Mouse (Mus musculus): Measurements from ENCODE around the gene Tulp3. TPM values are rescaled to one million over a fixed set of nuclear protein-coding genes. Genes with fewer than 3 reads are reported as not detected.
A peak's percentile ranks its signal among the peaks of the same experiment; 100 is the strongest.
"Not testable (repeated sequence)": the region's sequence is repeated elsewhere in the genome, so short reads cannot be mapped to it uniquely, and the experiment has no call there.

Gene Tulp3
- total RNA-seq, 4 experiments from 2014 or later, result 36.4 to 54.3 (median 42.7) TPM

DNA sequence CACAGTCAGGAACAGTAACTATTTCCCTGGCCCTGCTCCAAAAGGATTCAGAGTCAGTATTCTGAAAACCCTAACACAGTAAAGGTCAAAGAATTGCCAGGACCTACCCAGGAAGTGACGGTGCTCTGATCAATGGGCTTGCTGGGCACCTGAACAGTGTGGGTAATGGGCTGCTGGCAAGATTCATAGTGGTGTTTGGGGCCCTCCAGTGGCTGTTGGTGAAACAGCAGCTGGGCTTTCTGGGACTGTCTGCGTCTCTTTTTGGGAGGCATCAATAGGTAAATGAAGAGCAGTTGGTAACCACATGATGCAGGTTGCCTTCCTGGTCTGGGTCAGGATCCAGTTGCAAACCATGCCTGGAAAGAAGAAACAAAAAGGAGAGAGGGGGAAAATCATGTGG, 3.3 kb upstream of the Tulp3 start:
- peak; percentile 41 for DNase-seq

DNA sequence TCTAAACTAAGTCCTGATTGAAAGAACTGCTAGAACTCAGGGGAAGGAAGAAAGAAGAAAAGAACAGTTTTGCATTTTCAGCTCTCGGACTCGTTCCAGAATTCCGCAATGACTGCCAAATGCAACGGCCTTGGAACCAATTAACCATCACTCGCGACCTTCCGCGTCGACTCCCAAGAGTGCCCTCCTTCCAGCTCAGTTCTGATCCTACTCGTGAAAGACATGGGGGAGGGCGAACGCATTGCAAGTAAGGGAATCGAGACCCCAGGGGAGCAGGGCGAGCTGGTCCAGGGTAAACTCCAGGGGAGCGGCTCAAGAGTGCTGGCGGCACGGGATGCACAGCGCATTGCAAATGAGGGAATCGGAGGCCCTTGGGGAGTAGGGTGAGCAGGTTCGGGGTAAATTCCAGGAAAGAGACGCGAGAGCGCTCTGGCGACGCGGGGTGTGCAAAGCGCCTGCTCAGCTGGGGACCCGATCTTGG, 410 bp downstream of the Tulp3 start:
- peak; percentile 71 for DNase-seq

DNA sequence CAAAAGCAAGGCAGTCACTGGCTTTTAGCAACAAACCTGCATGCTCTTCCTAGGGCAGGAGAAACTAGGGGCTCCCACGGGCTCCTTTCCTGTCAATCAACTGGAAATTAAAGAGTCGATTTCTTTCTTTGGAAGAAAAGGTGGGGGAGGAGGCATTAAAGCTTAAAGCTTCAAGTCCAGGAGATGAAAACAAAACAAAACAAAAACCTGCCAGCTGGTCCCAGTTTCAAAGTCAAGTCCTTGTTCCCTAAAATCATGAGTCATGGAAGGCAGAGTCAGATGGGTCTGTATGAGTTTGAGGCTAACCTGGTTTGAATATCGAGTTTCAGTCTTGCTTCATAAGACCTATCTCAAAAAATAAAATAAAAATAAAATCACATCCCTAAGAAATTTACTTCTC, 1.5 kb downstream of the Tulp3 start:
- no peak for DNase-seq

DNA sequence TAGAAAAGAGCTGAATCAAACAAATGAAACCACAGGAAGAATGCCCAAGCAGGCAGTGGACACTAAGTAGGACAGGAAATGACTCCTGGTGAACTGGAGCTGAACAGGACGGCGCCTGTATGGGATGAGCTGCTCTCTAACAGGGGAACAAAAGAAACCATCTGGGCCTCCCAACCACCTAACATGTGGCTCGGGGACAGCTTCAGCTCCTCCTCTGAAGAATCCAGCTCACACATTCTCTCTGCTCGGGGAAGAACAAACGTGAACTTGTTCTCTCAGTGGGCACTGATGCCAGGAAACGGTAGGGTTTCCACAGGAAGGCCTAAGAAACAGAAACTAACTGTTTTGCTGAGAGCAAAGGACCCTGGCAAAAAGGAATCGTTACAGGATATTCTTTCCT, 5.9 kb downstream of the Tulp3 start:
- DNase-seq, result no peak

DNA sequence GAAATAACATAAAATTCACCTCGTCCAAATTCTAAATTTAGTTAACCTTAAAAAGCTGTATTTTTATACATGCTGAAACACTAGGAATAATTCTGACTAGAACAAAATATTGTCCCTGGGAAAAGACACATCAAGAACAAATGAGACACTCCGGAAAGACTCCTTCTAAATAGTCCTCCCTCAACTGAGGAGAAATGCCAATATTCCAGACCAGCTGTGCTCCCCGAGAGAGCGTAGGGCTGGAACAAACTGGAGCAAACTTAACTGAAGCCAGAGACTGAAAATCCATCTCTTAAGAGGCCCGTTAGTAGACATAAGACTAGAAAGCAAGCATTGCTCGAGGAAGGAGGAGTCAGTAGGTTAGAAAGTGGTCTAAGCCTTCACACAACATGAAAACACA, 8.9 kb downstream of the Tulp3 start:
- DNase-seq, result no peak

DNA sequence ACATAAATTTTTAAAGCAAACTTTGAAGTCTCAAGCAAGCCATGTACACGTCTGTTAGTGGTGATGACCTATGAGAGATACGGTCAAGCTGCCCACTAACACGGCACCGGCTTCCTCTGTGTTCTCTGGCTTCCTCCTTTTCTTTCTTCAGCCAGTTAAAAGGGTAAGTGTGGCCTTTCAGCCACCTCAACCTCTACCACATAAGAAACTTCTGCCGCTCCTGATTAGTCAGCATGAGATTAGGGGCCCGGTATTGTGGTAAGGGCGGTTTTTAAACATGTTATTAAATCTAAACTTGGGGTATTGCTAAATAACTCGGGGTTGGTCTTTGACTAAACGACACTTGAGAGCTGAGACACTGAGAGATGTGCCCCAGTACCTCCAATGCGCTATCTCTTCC, 10.0 kb downstream of the Tulp3 start:
- DNase-seq, result no peak

DNA sequence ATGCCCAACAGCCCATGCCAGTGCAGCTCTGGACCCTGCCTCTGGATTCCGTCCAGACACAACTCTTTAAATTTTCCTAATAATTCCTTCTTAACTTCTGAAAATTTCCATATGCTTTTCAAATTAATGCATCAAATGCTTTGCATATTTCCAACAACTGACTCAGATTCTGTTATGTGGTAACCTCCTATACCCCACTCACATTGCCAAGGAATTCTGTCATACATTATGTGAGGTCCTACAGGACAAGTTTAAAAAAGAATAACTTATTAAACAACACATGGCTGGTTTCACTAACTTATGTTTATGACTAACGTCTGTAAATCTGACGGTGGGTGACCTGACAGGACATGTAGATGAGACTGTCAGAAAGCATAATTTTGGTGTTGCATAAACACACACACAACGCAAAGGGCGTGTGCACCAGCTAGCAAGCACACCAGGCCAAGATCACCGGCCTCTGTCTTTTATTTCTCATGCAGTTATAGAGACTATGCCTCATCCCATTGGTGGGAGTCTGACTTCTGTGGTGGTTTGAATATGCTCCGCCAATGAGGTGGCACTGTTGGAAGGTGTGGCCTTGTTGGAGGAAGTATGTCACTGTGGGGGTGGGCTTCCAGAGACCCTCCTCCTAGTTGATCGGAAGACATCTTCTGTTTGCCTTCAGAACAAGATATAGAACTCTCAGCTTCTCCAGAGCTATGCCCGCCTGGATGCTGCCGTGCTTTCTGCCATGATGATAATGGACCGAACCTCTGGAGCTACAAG, 13.5 kb downstream of the Tulp3 start:
- no peak for DNase-seq

DNA sequence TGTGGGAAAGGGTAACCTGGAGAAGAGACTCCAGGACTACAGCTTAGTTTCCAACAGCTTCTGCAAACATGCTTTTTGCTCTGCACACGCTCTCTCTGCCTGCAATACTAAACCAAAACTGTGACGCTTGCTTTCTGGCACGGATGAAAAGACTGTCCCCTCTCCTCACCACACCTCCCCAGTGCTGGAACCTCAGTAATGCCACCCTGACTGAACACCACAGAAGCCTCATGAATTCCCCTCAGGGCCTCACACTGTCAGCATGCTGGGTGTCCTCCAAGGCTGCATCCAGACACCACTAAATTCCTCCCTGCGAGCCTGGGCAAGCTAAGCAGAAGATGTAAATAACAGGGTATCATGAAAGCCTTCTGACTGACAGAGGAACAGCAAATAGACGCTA, 16.8 kb downstream of the Tulp3 start:
- DNase-seq, result no peak

DNA sequence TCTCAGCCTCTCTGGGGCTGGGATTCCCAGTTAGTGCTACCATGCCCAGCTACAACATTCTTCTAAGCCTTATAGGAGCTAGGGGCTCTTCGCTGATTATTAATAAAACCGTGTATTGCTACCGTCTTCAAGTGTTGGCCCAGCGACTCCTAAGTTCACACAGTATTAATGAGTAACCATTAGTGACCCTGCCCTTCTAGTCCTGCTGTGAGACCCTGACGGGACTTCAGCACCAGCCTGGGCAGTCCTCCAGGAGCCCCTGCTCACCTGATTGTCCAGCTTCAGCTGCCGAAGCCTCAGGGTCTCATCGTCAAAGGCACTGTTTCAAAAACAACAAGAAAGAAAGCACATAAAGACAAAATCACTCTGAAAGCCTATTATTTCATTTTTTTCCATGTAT, 18.2 kb downstream of the Tulp3 start:
- DNase-seq, result no peak

DNA sequence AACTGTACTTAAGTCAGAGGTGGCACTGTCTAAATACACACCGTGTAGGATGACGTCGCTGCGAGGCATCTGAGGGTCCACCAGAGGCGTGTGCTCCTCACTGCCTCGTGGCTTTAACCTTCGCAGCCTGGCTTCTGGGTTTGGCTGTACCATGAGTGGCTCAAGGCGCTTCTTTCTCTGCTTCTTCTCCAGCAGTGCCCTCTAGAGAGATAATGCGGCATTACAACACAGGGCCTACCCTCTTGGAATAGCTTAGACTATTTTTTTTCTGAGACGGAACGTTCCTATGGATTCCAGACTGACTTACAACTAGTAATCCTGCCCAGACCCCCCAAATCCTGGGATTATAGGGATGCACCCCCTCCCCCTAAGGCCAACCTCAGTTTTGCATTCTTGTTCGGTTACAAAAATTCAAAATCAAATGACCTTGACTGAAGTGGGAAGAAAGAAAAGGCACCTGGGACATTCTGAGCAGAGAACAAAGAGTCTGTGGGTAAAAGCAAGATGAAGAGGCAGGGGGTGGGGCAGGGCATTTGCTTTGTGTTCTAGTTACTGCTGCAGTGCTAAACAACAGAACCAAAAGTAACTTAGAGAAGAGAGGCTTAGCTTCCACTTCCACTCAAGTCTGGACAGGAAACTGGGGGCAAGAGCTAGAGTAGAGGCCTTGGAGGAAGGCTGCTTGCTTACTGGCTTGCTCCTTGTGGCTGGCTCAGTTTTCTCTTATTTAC, 21.1 kb downstream of the Tulp3 start:
- peak; percentile 34 for DNase-seq

DNA sequence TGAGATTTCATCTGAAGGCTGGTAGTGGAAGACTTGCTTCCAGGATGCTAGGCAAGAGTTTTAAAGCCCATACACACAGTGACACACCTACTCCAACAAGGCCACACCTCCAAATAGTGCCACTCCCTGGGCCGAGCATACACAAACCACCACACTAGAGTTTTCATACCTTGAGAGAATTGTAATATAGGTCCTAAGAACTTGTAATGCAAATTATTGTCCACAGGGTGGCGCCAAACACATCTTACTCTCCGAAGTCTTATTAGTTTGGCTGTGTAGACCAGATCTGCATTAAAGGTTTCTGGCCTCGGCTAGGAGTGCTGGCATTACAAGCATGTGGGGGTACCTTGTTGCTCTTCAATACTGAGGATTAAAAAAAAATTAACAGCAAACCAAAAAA, 37.3 kb downstream of the Tulp3 start:
- no peak for DNase-seq

DNA sequence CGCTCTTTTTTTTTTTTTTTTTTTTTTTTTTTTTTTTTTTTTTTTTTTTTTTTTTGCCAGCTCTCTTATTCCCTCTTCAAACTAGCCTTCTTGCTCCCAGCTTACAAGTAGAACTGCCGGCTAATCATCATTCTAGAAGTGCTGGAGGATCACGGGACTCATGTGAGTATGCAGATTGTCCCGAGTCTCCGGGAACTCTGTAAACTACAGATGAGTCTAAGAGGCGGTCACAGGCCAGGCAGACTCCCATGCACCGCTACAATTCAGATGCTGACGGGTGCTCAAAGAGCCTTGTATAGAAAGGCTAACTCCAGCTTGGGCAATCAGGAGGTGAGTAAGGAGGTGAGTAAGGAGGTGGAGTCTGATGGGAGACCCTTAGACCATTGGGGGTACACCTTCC, 40.1 kb downstream of the Tulp3 start:
- DNase-seq, result no peak

DNA sequence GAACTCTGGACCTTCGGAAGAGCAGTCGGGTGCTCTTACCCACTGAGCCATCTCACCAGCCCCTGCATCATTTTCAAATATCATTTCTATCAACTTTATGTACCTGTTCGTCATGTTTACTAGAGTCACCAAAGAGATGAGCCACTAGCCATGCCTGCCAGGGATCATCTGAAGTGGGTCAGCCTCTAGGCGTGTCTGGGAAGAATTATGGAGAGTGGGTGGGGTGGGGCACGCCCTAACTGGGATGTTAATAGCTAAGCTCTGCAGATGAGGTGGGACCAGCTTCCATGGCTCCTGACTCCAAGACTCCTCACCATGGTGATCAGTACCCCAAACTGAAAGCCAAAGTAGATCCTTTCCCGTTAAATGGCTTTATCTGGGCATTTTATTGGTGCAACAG, 40.9 kb downstream of the Tulp3 start:
- DNase-seq, result no peak

DNA sequence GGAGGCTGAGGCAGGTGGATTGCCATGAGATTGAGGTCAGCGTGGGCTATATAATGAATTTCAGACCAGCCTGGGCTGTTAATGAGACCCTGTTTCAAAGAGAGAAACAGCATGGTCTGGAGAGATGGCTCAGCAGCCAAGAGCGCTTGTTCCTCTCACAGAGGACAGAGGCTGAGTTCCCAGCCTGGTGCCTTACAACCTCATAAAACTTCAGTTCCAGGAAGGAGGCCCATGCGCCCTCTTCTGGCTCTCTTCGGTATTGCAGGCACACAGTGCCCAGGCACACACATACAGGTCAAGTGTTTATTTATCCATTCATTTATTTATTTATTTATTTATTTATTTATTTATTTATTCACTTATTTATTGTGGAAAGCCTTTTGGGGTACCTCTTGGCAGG, 47.3 kb downstream of the Tulp3 start:
- no peak for DNase-seq

DNA sequence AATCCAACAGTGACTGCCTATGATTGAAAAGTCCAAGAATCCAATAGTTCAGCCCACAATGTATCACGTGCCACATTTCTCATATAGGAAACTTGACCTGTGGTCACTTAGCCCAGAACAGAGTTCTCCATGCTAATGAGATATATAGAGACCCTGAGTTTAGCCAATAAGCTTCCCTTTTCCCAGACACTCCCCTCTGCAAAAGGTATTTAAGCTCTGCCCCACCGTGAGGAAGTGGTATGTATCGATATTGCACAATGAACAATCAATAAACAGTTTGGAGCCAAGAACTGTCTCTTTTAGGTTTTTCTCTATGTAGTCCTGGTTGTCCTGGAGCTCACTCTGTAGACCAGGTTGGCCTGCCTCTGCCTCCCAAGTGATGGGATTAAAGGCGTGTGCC, 50.9 kb downstream of the Tulp3 start:
- no peak for DNase-seq

DNA sequence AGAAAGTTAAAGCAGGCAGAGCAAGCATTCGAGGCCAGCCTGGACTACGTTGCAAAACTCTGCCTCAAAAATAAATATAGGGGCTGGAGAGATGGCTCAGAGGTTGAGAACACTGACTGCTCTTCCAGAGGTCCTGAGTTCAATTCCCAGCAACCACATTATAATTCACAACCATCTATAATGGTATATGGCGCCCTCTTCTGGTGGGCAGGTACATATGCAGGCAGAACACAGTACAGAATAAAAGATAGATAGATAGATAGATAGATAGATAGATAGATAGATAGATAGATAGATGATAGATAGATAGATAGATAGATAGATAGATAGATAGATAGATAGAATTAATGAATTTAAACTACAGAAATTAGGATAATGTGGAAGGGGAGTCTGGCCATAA, 53.0 kb downstream of the Tulp3 start:
- not testable (repeated sequence) for DNase-seq

DNA sequence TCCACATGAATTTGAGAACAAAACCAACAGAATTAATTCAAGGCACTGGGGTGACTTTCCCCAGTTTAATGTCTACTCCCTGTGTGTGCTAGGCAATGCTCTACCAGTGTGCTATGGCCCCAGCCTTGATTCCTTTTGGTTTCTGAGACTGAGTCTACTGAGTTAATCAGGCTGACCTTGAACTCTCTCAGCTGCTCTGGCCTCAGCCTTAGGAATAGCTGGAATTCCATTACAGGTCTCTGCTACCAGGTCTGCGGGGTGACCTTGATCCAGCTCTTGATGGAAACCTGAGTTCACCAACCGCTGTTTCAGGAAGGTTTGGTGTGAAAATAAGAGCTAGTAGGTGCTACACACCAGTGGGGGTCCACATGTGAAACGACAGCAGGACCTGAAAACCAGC, 53.8 kb downstream of the Tulp3 start:
- DNase-seq, result no peak

DNA sequence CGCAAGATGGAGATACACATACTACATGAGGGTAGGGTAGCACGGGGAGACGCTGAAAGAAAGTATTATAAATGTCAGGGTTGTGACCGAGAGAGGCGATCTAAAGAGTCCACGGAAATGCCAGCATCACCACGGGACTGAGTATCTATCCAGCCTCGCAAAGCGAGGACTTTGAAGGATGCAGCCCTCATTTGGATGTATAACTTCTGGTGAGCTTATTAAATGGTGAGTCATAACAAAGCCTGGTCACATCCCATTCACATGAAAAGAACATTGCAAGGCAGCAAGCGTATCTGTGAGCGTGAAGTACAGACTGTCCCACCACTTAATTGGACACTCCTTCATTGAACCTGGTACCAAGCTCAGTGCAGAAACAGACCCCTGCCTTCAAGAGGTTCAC, 54.2 kb downstream of the Tulp3 start:
- no peak for DNase-seq

DNA sequence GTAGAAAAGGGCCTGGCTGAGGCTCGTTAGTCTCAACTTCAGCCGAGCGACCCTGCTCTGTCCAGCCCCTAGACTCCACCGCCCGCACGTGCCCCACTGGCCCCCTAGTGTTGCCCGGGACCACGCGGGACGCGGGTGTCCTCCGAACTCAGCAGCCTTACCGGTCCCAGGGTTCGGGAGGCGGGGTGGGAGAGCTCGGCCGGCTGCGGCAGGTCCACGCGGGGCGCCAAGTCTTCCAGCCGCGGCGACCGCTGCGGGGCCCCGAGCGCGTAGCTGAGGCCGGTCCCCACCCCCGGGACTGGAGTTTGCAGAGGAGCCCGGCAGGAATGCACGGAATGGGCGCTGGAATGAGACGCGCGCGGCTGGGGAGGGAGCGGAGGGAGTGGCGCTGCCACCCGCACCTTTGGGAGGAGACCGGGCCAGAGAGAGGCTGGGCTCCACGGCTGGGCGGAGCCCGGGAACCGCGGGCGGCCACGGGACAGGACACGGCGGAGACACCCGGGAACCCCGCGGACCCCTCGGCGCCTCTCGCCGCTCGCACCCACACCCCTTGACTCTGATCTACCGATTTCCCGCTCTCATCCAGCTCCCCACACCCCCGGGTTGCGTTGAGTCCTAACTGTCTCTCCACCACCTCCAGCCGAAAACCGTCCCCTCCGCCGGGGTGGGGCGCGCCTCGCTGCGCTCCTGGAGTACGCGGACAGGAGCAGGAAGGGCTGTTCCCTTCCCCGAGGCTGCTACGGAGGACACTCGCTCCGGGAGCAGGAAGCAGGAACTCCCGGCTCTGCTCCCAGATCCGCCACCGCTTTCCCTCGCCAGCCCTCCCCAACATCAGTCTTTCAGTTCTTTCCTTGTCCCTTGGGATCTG, 55.3 kb downstream of the Tulp3 start, which contains the start of gene Tead4:
Tead4 (minus strand) TSS at position 690 of the 868 bp plus-strand sequence.
- DNase-seq, result peak; percentile 68

DNA sequence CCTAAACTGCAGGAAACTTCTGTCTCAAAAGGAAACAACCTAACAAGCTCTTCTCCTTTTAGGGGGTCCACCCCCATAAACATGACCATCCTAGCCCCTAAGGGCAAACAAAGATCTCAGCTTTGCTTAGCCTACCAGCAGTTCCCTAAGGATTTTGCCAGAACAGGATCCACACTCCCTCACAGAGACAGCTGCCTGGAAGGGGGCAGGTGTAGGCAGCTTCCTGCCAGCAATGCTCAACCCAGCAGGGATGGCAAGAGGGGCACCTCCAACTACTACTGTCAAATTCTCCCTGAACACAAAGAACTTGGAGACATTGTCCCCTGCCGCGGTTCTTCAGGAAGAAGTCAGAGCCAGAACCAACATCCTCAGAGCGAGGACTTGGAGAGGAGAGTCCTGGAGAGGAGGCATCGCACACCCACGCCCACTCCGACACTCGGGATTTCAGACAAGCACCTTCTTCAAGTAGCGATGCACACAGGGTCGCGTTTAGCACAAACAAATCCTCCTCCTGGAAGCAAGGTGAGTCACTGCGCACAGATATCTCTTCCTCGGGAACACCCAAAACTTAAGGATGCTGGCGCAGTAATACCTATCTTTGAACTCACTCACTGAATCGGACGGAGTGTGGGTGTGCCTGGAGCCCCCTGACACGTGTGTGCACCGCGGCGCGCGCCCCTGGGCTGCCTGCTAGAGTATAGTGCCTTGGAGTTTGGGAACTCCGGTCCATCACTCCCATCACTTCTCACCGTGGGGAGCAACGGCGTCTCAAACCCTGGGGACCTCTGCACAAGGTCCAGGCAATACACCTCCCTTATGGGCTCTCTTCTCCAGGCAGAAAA, 56.1 kb downstream of the Tulp3 start:
- DNase-seq, result no peak

DNA sequence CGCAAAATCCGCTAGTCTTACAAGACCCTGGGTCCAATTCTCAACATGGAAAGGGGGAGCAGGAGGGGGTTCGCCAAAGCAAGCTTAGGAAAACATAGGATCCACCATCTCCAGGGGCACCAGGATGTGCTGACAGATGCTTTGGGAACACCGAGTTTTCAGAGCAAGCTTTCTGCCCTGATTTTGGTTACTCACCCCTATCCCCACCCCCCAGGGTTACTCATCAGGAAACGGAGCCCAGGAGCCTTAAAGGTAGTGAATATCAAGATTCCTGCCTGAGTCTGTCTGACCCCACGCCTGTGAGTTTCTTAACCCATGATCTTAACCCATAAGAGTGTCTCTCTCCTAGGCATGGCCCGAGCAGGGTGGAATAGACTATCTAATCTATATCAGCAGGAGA, 57.4 kb downstream of the Tulp3 start:
- DNase-seq, result no peak

DNA sequence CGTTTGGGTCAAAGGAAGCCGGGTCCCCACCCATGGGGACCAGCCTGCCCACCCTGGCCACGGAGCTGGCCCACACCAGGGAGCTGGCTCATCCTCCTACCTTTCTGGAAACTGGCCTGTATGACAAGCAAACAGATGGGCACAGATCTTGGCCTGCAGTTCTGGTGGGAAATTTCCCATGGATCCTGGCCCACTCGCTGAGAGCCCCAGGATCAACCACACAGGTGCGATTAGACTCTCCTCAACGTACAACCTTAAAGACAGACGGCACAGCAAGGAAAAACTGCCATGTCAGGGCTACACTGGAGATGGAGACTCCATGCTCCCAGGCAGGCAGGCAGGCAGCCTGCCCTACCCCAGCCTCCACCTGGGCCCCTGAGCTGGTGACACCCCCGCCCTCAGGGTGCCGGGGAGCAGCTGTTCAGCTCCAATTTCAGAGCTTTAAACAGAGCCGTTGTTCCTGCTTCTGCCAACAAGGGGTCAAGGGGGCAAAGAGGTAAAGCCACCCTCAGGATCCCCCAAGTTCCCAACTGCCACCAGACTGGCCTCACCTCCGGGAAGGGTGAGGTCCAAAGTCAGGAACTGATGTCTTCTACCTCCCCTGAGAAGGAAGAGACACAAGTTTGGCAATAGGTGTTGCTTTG, 58.8 kb downstream of the Tulp3 start:
- DNase-seq, result no peak

Measured in adrenal gland, adult 8-10 months (tissue).